Mouse (Mus musculus) cerebellum, adult 9-11 months (tissue): ENCODE data around the gene Tsc22d2.
"Not testable (repeated sequence)": the region's sequence is repeated elsewhere in the genome, so short reads cannot be mapped to it uniquely, and the experiment has no call there.

Experiments used
- DNase-seq: peaks from one replicate; pipeline ENCODE4 v3.0.0; 2022

Tsc22d2 gene

DNA sequence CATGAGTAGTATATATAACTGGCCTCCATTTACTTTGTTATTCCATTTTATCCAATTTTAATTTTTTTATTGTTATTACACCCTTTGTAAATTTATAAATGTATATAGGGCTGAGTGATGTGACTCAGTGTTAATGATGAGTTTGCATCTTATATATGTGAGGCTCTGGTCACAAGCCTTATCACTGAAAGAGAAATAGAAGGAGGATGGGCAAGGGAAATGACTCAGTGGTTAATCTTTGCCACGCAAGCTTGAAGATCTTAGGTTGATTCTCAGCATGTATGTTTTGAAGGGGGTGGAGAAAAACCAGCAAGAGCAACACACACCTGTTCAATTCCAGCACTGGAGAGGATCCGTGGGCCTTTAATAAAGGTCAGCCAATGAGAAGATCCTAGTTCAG lies 19.9 kb downstream of the Tsc22d2 start:
- DNase-seq: no peak

DNA sequence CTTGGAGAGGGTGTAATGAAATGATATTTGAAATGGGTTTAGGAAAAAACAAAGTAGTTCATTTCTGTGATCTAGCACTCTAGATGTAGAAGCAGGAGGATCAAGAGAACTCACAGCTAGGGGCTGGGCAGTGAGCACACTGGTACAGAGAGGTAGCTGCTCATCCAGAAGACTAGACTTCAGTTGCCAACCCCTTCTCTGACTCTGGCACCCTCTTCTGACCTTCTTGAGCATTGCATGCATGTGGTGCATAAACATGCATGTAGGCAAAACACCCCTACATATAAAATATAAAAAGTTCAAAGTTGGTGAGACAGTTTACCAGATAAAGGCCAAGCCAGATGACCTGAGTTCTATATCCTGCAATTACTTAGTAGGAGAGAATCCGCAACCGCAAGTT lies 33.7 kb downstream of the Tsc22d2 start:
- DNase-seq: no peak

DNA sequence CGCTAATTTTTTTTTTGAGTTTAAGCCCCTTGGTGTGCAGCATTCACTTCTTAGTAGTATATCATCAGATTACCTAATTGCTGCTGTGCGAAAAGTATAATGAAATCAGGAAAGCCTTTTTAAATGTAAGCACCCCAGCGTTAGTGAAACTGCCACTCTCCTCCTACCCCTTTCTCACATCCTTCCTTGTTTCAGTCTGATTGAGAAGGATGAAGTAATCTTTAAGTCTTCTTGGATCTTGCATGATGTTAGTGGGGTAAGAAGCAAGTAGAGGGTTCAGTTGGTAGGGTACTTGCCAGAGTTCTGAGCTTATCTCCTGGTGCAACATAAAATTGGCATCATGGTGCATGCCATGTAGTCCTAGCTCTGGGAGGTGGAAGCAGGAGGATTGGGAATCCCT lies 35.0 kb downstream of the Tsc22d2 start:
- no peak for DNase-seq

DNA sequence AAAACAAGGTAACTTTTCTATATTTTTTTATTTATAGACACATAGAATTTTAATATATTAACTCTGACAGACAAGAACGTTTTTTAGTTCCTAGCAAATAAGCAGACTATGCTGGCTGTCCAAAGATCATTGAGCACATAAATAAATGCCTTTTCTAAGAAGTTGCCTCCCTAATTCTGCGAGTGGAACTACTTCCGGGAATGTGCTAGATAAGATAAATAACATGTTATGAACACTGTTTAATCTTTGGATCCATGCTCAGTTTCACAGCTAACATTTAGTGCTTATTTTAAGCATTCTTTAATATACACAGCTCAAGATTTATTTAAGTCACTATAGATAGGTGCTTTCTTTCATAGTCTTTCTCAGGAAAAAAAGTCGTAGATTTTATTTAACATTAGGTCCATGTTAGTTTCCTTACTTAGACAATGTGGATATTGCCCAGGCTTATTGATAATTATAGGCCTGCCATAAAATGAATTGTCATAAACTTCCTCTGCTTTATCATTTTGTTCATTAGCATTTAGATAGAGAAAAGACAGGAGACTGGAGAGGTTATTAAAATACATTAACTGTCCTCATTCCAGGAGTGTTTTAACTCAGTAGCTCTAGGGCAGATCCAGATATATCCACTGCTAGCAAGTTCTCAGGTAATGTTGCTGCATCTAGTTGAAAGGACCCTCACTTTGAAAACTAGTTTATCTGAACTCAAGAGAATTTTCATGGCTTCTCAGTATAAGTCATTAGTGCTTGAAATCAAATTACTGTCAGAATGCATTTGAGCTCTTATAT lies 40.1 kb downstream of the Tsc22d2 start:
- DNase-seq: no peak

DNA sequence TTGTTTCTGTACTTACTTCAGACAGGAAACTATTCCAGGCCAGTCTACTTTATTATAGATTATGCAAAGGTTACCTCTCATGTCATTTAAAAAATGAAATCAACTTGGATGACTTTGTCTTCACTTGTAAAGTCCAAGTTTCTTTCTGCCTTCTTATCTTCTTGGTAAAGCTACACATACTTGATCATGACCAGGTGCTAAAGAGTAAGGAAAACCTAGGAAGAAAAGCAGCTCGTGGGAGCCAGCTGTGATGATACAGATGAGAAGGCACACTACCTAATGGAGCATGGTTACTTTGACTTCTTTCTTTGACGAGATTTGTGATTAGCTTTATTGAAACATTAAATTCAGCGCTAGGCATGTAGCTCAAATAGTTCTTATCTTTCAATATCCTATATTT lies 40.7 kb downstream of the Tsc22d2 start:
- no peak for DNase-seq

DNA sequence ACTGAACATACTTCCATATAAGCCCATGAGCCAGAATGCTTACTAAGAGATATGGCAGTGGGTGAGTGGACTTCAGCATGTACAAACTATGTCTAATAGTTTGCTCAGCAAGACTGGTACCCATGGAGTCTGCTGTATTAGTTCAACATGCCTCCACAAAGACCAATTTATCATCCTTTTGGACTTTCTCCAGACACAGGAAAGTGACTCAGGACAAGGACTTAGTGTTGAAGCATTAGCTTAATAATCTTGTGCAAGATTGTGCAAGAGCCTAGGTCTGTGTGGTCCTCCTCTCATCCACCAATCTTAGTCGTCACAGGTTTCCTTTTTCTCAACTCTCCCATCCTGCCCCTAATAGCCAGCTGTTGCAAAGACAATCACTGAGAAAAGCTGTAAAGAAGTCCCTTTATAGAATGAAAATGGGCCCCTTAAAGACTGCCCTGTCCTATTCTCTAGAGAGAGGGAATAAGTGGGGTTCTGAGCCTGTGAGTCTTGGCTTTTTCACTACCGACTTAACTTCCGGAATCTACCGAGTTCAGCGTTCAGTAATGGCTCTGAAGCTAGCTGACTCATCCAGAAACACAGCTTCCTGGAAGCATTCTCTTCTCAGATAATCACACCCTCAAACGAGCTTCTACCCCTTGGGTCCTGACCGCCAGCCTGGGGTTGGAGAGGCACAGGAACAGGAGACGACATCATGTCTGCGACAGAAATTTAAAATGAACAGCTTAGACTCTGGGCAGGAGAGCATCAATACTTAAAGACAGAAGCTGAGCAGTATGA lies 55.3 kb downstream of the Tsc22d2 start:
- DNase-seq: no peak

DNA sequence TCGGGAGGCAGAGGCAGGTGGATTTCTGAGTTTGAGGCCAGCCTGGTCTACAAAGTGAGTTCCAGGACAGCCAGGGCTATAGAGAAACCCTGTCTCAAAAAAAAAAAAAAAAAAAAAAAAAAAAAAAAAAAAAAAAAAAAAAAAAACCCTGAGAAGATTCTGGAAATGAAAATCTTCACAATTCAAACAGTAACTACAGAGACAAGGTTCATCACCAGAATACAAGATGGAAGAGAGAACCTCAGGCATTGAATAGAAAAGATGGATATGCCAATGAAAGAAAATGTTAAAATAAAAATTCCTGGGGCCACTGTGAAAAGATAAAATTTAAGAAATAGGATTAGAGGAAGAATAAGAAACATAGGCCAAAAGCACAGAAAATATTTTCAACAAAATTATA lies 60.8 kb downstream of the Tsc22d2 start:
- DNase-seq: not testable (repeated sequence)

DNA sequence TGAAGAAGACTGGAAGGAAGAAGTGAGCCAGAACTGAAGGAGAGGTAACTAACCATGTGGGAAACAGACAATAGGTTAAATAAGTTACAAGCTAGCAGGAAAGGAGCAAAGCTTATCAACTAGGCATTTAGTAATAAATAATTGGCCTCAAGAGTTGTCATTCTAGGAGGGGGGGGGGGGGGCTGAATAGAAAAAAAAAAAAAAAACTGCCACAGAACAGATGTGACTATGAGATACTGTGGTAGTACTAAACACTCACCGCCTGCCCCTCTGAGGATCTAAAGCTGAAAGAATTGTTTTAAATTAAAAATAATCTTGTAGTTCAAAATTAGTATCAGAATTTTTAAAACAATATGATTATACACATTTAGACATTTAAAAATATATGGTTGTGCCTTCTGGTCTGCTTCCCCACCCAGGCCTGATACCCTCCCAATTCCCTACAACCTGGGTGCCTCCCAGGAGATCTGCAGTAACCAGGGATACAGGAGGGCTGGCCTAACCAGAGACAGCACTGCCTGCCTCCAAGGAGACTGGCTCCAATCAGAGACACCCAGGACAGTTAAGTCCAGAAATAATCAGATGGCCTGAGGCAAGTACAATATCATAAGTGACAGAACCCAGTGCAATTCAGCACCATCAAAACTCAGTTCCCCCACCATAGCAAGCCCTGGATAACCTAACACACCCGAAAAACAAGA lies 64.4 kb downstream of the Tsc22d2 start:
- no peak for DNase-seq

DNA sequence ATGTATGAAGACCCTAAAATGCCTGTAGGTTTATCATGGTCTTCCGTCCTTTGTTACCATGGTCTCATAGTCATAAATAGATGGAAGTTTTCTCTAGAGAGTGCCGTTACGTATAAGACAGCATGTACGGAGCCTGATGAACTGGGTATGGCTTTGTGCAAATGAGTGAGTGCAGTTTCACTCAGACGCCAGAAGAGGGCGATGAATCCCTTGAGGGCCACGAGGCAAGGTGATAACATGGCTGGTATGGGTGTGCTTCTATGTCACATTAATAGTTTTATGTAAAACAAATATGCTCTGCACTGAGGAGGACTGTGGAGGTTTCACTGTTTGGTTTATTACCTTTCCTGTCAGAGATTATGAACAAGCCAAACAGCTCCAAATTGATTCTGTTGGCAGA lies 71.4 kb downstream of the Tsc22d2 start:
- no peak for DNase-seq

DNA sequence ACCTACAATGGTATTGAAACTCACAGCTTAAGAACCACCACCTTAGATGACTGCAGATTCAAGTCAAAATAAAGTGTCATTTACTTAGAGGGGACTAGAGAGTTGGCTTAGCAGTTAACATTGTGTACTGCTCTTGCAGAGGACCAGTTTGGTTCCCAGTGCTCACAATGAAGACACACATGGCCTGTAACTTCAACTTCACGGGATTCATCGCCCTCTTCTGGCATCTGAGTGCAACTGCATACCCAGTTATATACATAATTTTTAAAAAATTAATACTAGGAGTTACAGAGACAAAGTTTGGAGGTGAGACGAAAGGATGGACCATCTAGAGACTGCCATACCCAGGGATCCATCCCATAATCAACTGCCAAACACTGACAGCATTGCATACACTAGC lies 72.6 kb downstream of the Tsc22d2 start:
- DNase-seq: no peak

DNA sequence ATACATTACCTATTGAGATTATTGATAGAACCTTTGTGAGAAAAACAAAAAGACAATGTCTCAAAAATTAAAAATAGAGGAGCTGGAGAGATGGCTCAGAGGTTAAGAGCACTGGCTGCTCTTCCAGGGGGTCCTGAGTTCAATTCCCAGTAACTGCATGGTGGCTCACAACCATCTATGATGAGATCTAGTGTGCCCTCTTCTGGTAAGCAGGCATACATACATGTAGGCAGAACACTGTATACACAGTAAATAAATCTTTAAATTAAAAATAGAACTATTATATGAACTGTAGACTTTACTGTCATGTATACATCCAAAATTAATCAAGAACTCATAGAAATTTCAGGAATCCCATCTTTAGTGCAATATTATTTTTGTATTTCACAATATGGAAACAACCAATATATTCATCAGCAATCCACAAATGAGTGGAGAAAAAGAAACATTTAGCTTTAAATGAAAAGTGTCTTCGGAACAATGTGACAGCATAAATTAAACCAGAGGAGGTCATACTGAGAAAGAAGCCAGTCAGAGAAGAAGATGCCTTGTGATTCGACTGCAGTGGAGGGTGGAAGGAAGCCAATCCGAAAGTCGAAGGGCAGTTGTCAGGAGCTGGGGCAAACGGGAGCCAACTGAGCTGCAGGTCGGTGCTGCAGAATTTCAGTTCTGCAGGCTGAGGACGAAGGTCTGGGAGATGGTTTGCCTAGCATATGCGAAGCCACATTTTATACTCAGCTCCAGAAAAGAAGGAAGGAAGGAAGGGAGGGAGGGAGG lies 73.7 kb downstream of the Tsc22d2 start:
- no peak for DNase-seq

DNA sequence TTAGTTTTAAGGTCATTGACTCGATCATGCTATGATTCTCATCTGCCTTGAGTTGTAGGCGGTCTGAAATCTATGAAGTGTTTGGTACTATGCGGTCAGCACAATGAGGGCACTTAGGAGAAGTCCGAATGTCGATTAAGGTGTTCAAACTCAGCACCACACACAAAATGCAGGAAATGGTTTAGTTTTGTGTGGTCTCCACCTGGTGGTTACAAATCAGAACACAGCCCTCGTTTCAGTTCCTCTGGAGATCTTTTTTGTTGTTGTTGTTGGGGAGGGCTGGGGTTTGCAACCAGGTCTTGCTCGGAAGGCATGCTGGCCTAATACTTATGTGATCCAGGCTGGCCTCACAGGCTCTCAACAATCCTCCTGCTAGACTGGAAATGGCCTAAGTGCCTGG lies 76.3 kb downstream of the Tsc22d2 start:
- DNase-seq: peak; percentile 5

DNA sequence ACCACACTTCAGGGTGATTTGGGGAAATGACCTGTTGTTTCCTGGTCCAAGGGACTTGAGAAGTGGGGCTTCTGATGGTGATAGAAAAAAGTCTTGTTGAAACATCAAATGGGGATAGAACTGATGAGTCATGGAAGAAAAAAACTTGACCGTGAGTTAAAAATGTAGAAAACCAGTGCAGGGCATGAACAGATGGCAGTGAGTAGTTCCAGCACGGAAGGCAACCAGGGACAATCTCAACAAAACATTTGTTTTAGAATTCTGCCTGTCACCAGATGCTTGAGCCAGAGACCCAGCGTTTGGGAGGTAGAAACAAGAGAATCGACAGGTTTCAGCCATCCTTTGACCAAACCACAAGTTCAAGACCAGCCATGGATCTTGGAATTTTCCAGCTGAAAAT lies 79.1 kb downstream of the Tsc22d2 start:
- DNase-seq: no peak

DNA sequence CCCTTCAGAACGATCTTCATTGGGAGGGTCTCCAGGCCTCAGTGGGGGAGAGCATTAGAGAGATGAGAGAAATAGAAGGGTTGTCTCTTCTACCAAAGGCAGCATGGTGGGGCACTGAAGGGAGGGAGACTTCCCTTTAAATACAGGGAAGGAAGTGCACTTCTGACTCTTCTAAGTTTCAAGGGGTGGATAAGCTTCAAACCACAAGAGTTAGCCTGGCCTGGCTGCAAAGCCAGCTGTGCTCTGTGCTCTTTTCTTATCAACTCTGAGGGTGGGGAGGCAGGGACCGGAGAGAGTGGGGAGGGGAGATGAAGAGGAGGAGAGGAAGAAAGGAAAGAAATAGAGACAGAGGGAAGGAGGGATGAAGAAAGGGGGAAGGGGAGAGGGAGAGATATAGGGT lies 87.4 kb downstream of the Tsc22d2 start:
- DNase-seq: no peak

DNA sequence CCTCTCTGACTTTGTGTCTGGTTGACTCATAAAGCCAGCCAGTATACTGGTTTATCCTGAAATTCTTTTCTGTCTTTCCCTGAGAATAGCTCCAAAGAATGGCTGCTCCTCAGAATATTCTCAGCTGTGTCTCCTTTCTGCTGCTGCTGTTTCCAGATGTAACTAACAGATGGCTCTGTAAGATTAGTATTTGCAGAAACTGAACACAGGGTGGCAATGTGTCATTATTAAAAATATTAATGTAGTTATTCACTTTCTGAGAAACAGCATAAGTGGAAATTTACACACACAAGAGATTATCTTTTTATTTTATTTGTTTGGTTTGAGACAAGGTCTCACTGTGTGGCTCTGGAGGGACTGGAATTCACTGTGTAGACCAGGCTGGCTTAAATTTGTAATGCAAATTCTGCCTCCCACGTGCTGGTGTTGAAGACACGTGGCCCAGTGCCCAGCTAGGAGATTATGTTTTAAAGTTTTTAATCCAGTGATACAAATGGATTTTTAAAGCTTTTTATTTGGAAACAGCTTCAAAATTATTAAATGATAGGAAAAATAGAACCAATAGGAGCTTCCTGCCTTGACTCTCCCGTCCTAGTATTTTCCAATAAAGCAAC lies 89.3 kb downstream of the Tsc22d2 start:
- no peak for DNase-seq

DNA sequence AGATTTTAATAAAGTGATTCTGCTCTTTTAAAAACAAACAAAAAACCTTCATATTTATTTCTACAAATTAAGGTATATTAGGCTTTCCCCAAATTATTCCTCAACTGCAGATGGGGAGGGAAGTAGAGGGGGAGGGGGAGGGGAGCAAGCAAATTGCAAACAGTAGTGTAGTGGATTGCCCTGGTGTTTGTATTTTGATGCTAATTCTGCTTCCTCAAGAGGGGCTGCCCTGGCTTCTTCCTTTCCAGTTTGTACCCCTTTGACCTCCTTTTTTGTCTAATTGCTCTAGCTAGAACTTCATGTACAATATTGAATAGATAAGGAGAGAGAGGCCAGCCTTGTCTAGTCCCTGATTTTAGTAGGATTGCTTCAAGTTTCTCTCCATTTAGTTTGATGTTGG lies 90.2 kb downstream of the Tsc22d2 start:
- DNase-seq: no peak

DNA sequence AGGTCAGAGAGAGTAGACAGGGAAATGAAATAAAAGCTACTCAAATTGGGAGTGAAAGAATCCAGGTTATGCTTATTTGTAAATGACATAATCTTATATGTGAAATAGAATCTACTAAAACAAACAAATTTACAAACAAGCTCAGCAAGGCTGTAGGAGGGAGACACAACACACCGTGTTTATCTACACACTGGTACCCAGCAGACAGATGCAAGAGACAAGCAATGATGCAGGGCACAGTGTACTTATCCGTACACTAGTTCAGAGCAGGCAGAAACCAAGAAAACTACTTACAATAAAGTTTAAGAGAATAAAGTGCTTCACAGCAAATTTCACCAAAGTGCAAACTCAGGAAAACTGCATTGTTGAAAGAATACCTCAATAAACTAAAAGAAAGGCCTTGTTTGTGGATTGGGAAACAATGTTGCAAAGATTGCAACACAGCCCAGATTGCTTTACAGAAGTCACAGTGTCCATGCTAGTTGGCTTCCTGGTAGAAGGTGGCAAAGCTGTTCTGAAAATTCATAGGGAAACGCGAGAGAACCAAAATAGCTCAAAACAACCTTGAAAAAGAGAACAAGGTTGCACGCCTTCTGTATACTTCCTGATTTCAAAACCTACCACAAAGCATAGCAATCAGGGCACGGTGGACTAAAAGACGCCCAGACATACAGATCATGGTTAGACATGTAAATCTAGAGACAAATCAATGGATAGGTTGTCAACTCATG lies 93.7 kb downstream of the Tsc22d2 start:
- no peak for DNase-seq

DNA sequence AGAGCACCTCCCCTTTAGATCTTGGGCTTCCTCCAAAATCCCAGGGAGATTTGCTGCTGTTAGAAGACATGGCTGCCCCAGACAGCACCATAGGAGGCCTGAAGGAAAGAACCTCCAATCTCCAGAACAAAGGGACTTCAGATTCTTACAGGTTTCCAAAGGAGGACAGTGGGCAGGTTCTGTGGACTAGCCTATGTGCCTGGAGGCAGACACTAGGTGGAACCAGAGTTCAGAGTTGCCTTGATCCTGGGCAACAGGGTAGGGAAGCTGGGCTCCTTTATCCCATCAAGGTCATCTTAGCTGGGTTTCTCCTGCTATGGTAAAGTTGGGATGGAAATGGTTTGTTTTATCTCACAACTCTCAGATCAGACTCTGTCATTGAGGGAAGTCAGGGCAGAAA lies 97.1 kb downstream of the Tsc22d2 start:
- DNase-seq: no peak

DNA sequence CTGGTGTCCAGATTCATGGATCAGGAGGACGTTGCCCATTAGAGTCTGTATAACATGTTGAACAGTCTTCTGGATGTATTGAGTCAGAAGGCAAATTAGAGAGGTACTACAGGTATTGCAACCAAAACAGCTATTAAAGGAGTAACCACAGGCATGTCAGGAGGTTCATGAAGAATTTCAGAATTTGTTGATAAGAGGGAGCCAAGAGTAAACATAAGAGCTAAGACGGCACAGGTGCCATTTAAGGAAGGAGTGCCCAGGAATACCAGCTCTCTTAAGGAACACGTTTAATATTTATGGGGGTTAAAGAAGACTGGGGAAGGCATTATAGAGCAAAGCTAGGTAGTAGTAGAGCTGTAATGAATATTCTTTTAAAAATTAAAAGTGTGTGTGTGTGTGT lies 98.2 kb downstream of the Tsc22d2 start:
- no peak for DNase-seq

DNA sequence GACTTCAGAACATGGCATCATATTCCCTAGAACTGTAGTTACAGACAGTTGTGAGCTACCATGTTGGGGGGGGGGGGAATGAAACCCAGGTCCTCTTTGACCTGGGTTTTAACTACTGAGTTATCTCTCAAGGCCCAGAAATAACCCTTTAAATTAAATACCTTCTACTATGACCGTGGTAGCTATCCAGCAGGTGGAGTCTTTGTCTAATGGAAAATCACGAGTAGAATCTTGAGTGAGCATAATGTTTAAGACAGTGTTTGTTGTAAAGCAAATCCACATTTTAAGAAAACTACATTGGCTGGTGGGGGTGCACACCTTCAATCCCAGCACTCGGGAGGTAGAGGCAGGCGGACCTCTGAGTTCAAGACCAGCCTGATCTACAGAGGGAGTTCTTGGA lies 99.0 kb downstream of the Tsc22d2 start:
- DNase-seq: no peak

DNA sequence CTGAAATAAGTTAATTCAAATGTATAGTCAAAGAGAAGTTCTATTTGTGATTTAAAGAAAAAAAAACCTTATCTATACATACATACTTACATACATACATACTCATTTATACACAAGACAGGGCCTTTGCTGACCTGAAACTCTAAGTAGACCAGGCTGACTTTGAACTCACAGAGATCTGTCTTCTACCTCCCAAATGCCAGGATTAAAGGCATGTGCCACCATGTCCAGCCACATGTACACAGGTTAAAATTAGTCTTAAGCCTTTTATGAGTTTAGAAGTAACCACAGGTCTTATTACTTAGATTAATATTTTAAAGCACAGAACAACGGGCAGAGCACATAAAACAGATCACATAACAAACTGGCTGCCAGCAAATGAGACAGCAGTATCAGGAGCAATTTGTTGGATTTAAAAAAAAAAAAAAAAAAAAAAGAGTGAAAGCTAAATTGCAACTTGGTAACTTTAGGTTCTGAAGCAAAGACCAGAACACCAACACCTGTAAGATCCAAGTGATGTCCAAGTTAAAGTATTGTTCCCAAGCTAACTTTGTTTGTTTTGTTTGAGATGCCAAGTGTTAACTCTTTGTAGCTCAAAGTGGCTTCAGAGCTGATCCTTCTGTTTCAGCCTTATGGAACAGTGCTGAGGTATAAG lies 101.6 kb downstream of the Tsc22d2 start:
- DNase-seq: no peak
